Mouse (Mus musculus) C2C12 (cell line): ENCODE measurements at regions not wholly inside any gene's neighbourhood (a gene's known extent, or its start where the extent isn't known, plus 50 kb on each side); places are given as distances from the start of the nearest gene placed in this dataset.

Experiments
- CEBPB ChIP-seq: IDR thresholded peaks from one replicate; pipeline ENCODE4 v1.6.1; 2011; ENCODE audit warnings: low read depth, mild to moderate bottlenecking, control low read depth, moderate library complexity
- CTCF ChIP-seq: IDR thresholded peaks from one replicate; pipeline ENCODE4 v1.5.1; 2011; ENCODE audit not compliant: control insufficient read depth, insufficient read depth, insufficient read length
- FOSL1 ChIP-seq: IDR thresholded peaks from one replicate; pipeline ENCODE4 v1.8.0; 2011; ENCODE audit warnings: mild to moderate bottlenecking, low read length; ENCODE audit not compliant: poor library complexity, insufficient read depth, severe bottlenecking
- MAX ChIP-seq: IDR thresholded peaks from one replicate; pipeline ENCODE4 v1.6.1; 2011; ENCODE audit warnings: mild to moderate bottlenecking, control low read depth
- MYOG ChIP-seq: IDR thresholded peaks from one replicate; pipeline ENCODE4 v1.6.1; 2011; ENCODE audit not compliant: control insufficient read depth, insufficient read length; ENCODE audit errors: extremely low read depth
- USF1 ChIP-seq: IDR thresholded peaks from one replicate; pipeline ENCODE4 v1.6.1; 2011; ENCODE audit warnings: low read depth, mild to moderate bottlenecking, control low read depth, moderate library complexity

DNA sequence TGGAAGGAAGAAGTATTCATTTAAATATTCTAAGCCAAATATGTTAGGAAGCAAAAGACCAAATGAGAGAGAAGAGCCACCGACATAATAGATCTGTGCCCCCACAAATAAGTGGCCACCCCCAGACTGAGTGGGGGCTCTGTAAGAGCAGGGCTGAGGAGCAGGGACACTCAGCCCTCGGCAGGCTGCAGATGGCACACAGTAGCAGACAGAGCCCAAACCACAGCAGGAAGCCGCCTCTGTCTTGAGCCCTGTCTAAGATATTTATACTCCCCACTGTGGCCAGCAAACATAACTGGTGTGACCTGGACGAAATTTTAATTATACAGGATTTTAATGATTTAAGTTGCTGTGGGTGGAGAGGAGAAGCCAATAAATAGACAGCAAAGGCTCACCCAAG is 126.4 kb upstream of the Ank start:
- TF ChIP-seq CTCF (no peak), USF1 (no peak), MAX (no peak), MYOG (no peak), FOSL1 (no peak), CEBPB (no peak)
